Mouse (Mus musculus) neural tube, embryonic 11.5 days (tissue): Measurements from ENCODE around the gene Sbno2. TPM values are rescaled to one million over a fixed set of nuclear protein-coding genes. Genes with fewer than 3 reads are reported as not detected.

Experiments used
- ATAC-seq: fragments of 200-750 bp; cut with Nextera tagmentation; 2 replicates; pipeline ENCODE4 v1.8.0; 2017; ENCODE audit warnings: moderate number of reproducible peaks, mild to moderate bottlenecking, moderate TSS enrichment, moderate library complexity; ENCODE audit not compliant: insufficient read depth, low FRiP score, low TSS enrichment
- DNase-seq: peaks from one replicate; pipeline ENCODE4 v3.0.0-alpha.2; 2015; ENCODE audit warnings: low spot score
- H3K27ac ChIP-seq: fragments of 300-500 bp; sonication (generic); 2 replicates; pipeline ENCODE4 v1.5.1; 2014; ENCODE audit warnings: low read depth, mild to moderate bottlenecking, low read length
- H3K27me3 ChIP-seq: fragments of 300-500 bp; sonication (generic); 2 replicates; pipeline ENCODE4 v1.6.1; 2014; ENCODE audit warnings: mild to moderate bottlenecking, low read length, mixed read lengths; ENCODE audit not compliant: control insufficient read depth, insufficient read depth
- H3K36me3 ChIP-seq: fragments of 300-500 bp; sonication (generic); 2 replicates; pipeline ENCODE4 v1.6.1; 2014; ENCODE audit warnings: mild to moderate bottlenecking, low read length, moderate library complexity, mixed read lengths; ENCODE audit not compliant: control insufficient read depth, insufficient read depth
- H3K4me1 ChIP-seq: fragments of 300-500 bp; sonication (generic); 2 replicates; pipeline ENCODE4 v1.6.1; 2014; ENCODE audit warnings: low read length, mixed read lengths; ENCODE audit not compliant: control insufficient read depth, insufficient read depth
- H3K4me2 ChIP-seq: fragments of 300-500 bp; sonication (generic); 2 replicates; pipeline ENCODE4 v1.6.1; 2014; ENCODE audit warnings: low read depth, mild to moderate bottlenecking, moderate library complexity
- H3K4me3 ChIP-seq: fragments of 300-500 bp; sonication (generic); 2 replicates; pipeline ENCODE4 v1.5.1; 2014; ENCODE audit warnings: low read depth, low read length
- H3K9ac ChIP-seq: fragments of 300-500 bp; sonication (generic); 2 replicates; pipeline ENCODE4 v1.6.1; 2014; ENCODE audit warnings: mild to moderate bottlenecking, low read length
- H3K9me3 ChIP-seq: fragments of 300-500 bp; sonication (generic); 2 replicates; pipeline ENCODE4 v1.6.1; 2016; ENCODE audit warnings: low read length; ENCODE audit not compliant: control insufficient read depth
- WGBS: fragments of 180-500 bp; shearing (Covaris S2); extraction: QIAGEN DNeasy Blood & Tissue Kit; methylation state at CpG from one replicate; pipeline ENCODE4 v1.1.7; 2014; 5-methylcytosine and 5-hydroxymethylcytosine counted together
- polyA plus RNA-seq: library from polyadenylated mRNA; unstranded; fragments of >200 nt; fragmentation: Nextera tagmentation; extraction: Ambion mirVana; gene quantifications from 2 replicates; pipeline ENCODE4 v1.2.1, GENCODE M21; 2014

The Sbno2 gene
- polyA plus RNA-seq, 1 experiment from 2014 or later: 11.9 TPM

- WGBS: 84% methylated on average over 3 of the region's 3 CpGs
- Histone ChIP-seq H3K9ac (no peak overlapping the region), H3K36me3 (no peaks in the 10 kb centered on the region), H3K4me2 (no peak overlapping the region), H3K27ac (no peak overlapping the region), H3K27me3 (no peaks in the 10 kb centered on the region), H3K9me3 (no peaks in the 10 kb centered on the region), H3K4me1 (no peaks in the 10 kb centered on the region), H3K4me3 (no peak overlapping the region)
- DNase-seq (no peak), ATAC-seq (no peak)
Observed at GRCm38 (mm10) chr10:80094684-80095083, 10.7 kb downstream of the Sbno2 start.

GRCm38 (mm10) chr10:80094085-80094484, 11.3 kb downstream of the Sbno2 start:
- no peaks in the 10 kb centered on the region for H3K4me1 ChIP-seq
- DNase-seq: no peak
- H3K4me3 ChIP-seq: no peak overlapping the region
- no peaks in the 10 kb centered on the region for H3K27me3 ChIP-seq
- WGBS: 87% methylated on average over 6 of the region's 6 CpGs
- no peak overlapping the region for H3K4me2 ChIP-seq
- no peak overlapping the region for H3K9ac ChIP-seq
- no peaks in the 10 kb centered on the region for H3K36me3 ChIP-seq
- ATAC-seq: no peak
- no peaks in the 10 kb centered on the region for H3K9me3 ChIP-seq
- no peak overlapping the region for H3K27ac ChIP-seq

- Histone ChIP-seq H3K4me2 (no peak overlapping the region), H3K4me3 (no peak overlapping the region), H3K36me3 (no peaks in the 10 kb centered on the region), H3K9me3 (no peaks in the 10 kb centered on the region), H3K27ac (no peak overlapping the region), H3K4me1 (no peaks in the 10 kb centered on the region), H3K27me3 (no peaks in the 10 kb centered on the region), H3K9ac (no peak overlapping the region)
- DNase-seq (no peak), ATAC-seq (no peak)
- WGBS: 88% methylated on average over 5 of the region's 5 CpGs
Observed at GRCm38 (mm10) chr10:80092690-80093089, 12.7 kb downstream of the Sbno2 start.

GRCm38 (mm10) chr10:80091527-80091926, 13.8 kb downstream of the Sbno2 start:
- no peaks in the 10 kb centered on the region for H3K36me3 ChIP-seq
- no peak overlapping the region for H3K4me3 ChIP-seq
- H3K27ac ChIP-seq: no peak overlapping the region
- ATAC-seq: no peak
- no peaks in the 10 kb centered on the region for H3K27me3 ChIP-seq
- DNase-seq: no peak
- H3K4me1 ChIP-seq: no peaks in the 10 kb centered on the region
- no peaks in the 10 kb centered on the region for H3K9me3 ChIP-seq
- no peak overlapping the region for H3K9ac ChIP-seq
- 91% methylated on average over 6 of the region's 6 CpGs for WGBS
- H3K4me2 ChIP-seq: no peak overlapping the region

DNA sequence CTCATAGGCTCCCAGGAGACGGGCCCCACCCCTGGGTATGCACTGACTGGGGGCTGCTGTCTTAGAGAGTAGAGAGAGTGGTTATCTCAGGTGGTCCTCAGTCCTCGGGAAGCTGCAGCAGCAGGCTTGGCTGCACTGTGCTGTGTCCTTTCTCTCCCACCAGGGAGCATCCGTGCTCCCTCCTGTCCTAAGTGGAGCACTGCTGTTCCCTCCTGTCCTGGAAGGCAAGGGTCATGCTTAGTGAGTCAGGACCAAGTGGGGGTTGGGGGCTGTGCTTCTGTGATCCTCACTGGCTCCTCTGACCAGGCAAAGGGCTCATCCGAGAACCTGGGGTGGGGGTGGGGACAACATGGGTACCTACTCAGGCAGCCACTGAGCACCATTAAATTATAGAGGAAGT, 16.2 kb downstream of the Sbno2 start:
- Histone ChIP-seq H3K27me3 (no peaks in the 10 kb centered on the region), H3K4me1 (no peaks in the 10 kb centered on the region), H3K4me3 (no peak overlapping the region), H3K4me2 (no peak overlapping the region), H3K36me3 (no peaks in the 10 kb centered on the region), H3K27ac (no peak overlapping the region), H3K9ac (no peak overlapping the region), H3K9me3 (no peaks in the 10 kb centered on the region)
- DNase-seq (no peak), ATAC-seq (no peak)
- WGBS: 56% methylated on average over 4 of the region's 4 CpGs

DNA sequence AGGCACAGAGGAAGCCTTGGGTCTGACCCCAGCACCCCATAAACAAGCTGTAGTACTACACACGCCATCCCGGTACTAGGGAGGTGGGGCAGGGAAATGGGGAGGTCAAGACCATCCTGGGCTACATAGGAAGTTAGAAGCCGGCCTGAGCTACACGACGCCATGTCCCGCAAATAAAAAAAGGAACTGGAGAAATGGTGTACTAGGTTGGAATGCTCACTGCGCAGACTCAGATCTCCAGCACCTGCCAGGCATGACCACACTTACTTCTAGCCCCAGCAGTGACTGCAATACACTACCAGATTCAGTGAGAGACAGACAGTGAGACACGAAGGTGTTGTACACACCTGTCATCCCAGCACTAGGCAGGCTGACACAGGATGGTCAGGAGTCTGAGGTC, 17.9 kb downstream of the Sbno2 start:
- DNase-seq: no peak
- no peaks in the 10 kb centered on the region for H3K27me3 ChIP-seq
- no peak for ATAC-seq
- no peaks in the 10 kb centered on the region for H3K36me3 ChIP-seq
- no peaks in the 10 kb centered on the region for H3K9me3 ChIP-seq
- no peak overlapping the region for H3K9ac ChIP-seq
- 94% methylated on average over 8 of the region's 8 CpGs for WGBS
- H3K27ac ChIP-seq: no peak overlapping the region
- H3K4me3 ChIP-seq: no peak overlapping the region
- H3K4me2 ChIP-seq: no peak overlapping the region
- H3K4me1 ChIP-seq: no peaks in the 10 kb centered on the region

- H3K27ac ChIP-seq: no peak overlapping the region
- no peaks in the 10 kb centered on the region for H3K27me3 ChIP-seq
- no peaks in the 10 kb centered on the region for H3K36me3 ChIP-seq
- no peak overlapping the region for H3K4me2 ChIP-seq
- no peak overlapping the region for H3K9ac ChIP-seq
- H3K9me3 ChIP-seq: no peaks in the 10 kb centered on the region
- ATAC-seq (no peak), DNase-seq (no peak)
- H3K4me1 ChIP-seq: no peaks in the 10 kb centered on the region
- WGBS: 78% methylated on average over 3 of the region's 3 CpGs
- no peak overlapping the region for H3K4me3 ChIP-seq
Observed at GRCm38 (mm10) chr10:80086847-80087246, 18.5 kb downstream of the Sbno2 start.

DNA sequence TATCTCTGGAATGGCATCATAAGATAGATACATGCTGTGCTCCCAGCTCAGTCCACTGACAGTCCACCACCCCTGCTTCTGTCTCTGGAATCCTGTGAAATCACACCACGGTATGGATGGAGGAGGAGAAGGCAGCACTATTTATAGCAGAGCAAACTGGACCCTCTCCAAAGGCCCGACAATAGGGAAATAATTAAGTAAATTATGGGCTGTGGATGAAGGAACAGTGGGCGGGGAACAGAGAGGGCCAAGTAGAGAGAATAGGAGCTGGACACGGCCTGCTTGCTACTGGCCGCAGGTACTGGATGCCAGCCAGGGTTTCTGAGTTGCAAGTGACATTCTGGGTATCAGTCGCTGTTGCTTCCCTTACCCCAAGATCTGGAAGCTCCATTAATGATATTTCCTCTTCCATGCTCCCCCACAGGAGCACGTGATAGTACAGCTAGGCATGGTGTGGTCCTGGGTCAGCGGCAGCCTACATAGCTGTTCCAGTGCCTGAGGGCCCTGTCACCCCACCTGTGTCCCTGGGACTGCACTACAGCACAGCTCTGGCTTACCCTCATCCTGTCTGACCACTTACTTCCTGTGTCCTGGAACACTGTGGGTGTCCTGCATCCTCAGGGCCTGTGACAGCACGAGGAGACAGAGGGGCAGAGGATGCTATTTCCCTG, 20.4 kb downstream of the Sbno2 start:
- H3K9me3 ChIP-seq: no peaks in the 10 kb centered on the region
- DNase-seq (no peak), ATAC-seq (no peak)
- no peaks in the 10 kb centered on the region for H3K4me1 ChIP-seq
- H3K4me2 ChIP-seq: no peak overlapping the region
- H3K9ac ChIP-seq: no peak overlapping the region
- H3K27me3 ChIP-seq: no peaks in the 10 kb centered on the region
- H3K27ac ChIP-seq: no peak overlapping the region
- no peaks in the 10 kb centered on the region; the same call in 1 of the 2 replicates for H3K36me3 ChIP-seq
- no peak overlapping the region for H3K4me3 ChIP-seq
- 83% methylated on average over 9 of the region's 9 CpGs for WGBS

DNA sequence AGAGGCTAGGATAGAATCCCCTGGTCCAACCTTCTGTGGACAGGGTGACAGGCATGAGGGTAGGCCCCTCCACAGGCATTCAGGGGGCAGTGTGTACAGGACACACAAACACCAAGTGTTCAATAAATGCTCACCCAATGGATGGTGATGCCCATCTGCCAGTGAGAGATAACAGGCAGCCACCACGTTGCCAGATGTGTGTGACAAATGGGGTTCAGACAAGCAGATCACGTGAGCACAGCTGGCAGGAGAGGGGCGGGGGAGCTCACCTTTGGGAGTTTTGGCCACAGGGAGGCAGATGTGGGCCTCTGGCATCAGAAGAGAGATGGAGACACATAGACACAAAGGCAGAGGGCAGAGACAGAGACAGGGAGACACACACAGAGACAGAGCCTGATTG, 24.3 kb downstream of the Sbno2 start:
- 72% methylated on average over 3 of the region's 3 CpGs for WGBS

More for the DNA sequence above, 24.3 kb downstream of the Sbno2 start:
- Histone ChIP-seq H3K4me2 (no peak overlapping the region), H3K9ac (no peak overlapping the region), H3K4me1 (no peaks in the 10 kb centered on the region), H3K4me3 (no peak overlapping the region), H3K9me3 (no peaks in the 10 kb centered on the region), H3K36me3 (peaks cover 2% of the 10 kb centered on the region), H3K27ac (no peak overlapping the region), H3K27me3 (no peaks in the 10 kb centered on the region)
- DNase-seq (no peak), ATAC-seq (no peak)
